Comparison of ENCODE assay signal across 11 mouse cellular contexts in the genomic region with DNA sequence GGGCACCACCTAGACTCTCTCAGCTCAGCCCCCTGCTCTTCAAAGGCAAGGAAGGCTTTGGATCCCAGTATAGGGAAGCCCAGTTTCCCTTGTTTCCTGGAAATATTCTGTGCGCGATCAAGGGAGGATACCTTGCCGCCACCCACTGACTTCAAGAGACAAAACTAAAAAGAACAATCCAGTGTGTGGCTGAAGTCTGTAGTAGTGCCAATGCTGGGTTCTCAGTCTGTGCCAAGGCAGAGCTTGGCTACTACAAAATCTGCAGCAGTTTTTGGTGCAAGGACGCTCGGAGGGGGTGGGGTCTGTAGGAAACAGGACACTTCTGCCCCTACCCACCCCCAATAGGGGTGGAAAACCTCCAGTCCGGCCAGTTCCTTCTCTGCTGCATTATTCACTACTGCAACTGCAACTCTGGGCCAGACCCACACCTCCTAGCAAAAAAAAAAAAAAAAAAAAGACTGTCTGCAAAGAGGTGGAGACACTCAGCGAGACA. TPM values are rescaled to one million over a fixed set of nuclear protein-coding genes. Genes with fewer than 3 reads are reported as not detected.
DNase-seq lines count a peak whose midpoint lies in the region; ATAC-seq and TF ChIP-seq lines count a peak whose summit lies in the region.
"Had no signal": no experiment of that assay in that cellular context is flagged by ENCODE, and none has a peak within 500 bp of the region (broad histone marks: within the 10 kb centered on the region; RNA-seq: fewer than 3 reads in every experiment).

No protein-coding gene starts in this region.

- H3K4me2 ChIP-seq in CH12.LX (ENCODE audit: insufficient read depth, low read depth, poor library complexity, severe bottlenecking) = no peak overlapping the region
- H3K4me2 ChIP-seq in forebrain, embryonic 14.5 days (ENCODE audit: low read length) = peak overlapping the region; percentile 97
- H3K4me2 ChIP-seq in liver, embryonic 14.5 days (ENCODE audit: low read depth) = peak overlapping the region; percentile 88

- no peak for TF ChIP-seq RAD21 in CH12.LX (IDR thresholded peaks at IDR 0.05; ENCODE audit: low read depth, low read length)

- no peak for TF ChIP-seq EP300 in CH12.LX (IDR thresholded peaks at IDR 0.05; ENCODE audit: low read length)
- no peak for TF ChIP-seq EP300 in liver, embryonic 14.5 days (IDR thresholded peaks at IDR 0.05; ENCODE audit: low read depth)

- H3K4me1 ChIP-seq in heart, embryonic 10.5 days = peaks cover 95% of the 10 kb centered on the region
- peaks cover 11 to 70% of the 10 kb centered on the region in 2 experiments; a peak in 3 of 4 replicates for H3K4me1 ChIP-seq in CH12.LX (ENCODE audit: control insufficient read depth in 1 of 2, insufficient read depth in 2 of 2)
- peaks cover 46% of the 10 kb centered on the region for H3K4me1 ChIP-seq in forebrain, embryonic 14.5 days (ENCODE audit: control insufficient read depth, insufficient read depth, low read length)
- peaks cover 0 to 35% of the 10 kb centered on the region in 2 experiments; a peak in 2 of 4 replicates for H3K4me1 ChIP-seq in liver, embryonic 14.5 days (replicated peaks; ENCODE audit: control insufficient read depth in 2 of 2, insufficient read depth in 2 of 2, low read length in 1 of 2)

- no peak for DNase-seq in heart, embryonic 10.5 days (ENCODE audit: low spot score)
- no peak for DNase-seq in heart, postnatal 25 days (ENCODE audit: low spot score)
- DNase-seq in CH12.LX (ENCODE audit: extremely low read depth) = no peak
- DNase-seq in forebrain, embryonic 14.5 days (ENCODE audit: low spot score) = no peak
- DNase-seq in liver, embryonic 14.5 days (ENCODE audit: low read depth in 3 of 3, low spot score in 3 of 3) = no peak
- no peak for DNase-seq in urinary bladder, postnatal 14 days (ENCODE audit: low spot score)
- DNase-seq in layer of hippocampus, adult 9-10 months (ENCODE audit: low spot score) = no peak
- DNase-seq: layer of hippocampus, postnatal 36 days; thymus, postnatal 36 days had no signal

- no peak for TF ChIP-seq CTCF in CH12.LX (conservative IDR thresholded peaks at IDR 0.05 in 1 of 2, IDR thresholded peaks at IDR 0.05 in 1 of 2; ENCODE audit: low read depth in 2 of 2, low read length in 2 of 2)
- TF ChIP-seq CTCF in liver, embryonic 14.5 days (IDR thresholded peaks at IDR 0.05; ENCODE audit: low read depth) = no peak

- no peak for ATAC-seq in forebrain, embryonic 14.5 days
- ATAC-seq in liver, embryonic 14.5 days (ENCODE audit: insufficient read depth) = no peak
- ATAC-seq in frontal cortex, adult (ENCODE audit: low TSS enrichment) = no peak

- peak overlapping the region; percentile 25; the same call in 1 of the 2 replicates for H3K27ac ChIP-seq in heart, embryonic 10.5 days
- no peak overlapping the region for H3K27ac ChIP-seq in CH12.LX (ENCODE audit: insufficient read depth, low read depth)
- H3K27ac ChIP-seq in forebrain, embryonic 14.5 days (ENCODE audit: low read depth, low read length) = no peak overlapping the region
- H3K27ac ChIP-seq in liver, embryonic 14.5 days = no peak overlapping the region

- in situ Hi-C loops in CH12.LX (cut with MboI; ENCODE audit: low pct_ligation_motif_present, low pct_unique_long_range_greater_than_20kb, low sequenced_read_pairs) = loop anchor here (5.0 kb wide), 1 partner anchor 35 kb away; no protein-coding TSS in a partner anchor

- H3K36me3 ChIP-seq in heart, embryonic 10.5 days = no peaks in the 10 kb centered on the region
- H3K36me3 ChIP-seq in CH12.LX (replicated peaks in 1 of 2; ENCODE audit: control insufficient read depth in 1 of 2, insufficient read depth in 1 of 2, low read length in 1 of 2) = peaks cover 0 to 28% of the 10 kb centered on the region in 2 experiments
- no peaks in the 10 kb centered on the region for H3K36me3 ChIP-seq in forebrain, embryonic 14.5 days (ENCODE audit: control insufficient read depth, insufficient read depth, low read length)
- no peaks in the 10 kb centered on the region for H3K36me3 ChIP-seq in liver, embryonic 14.5 days (replicated peaks; ENCODE audit: control insufficient read depth, insufficient read depth, low read depth)

- H3K9ac ChIP-seq in CH12.LX (ENCODE audit: insufficient read depth, low read depth) = no peak overlapping the region
- peak overlapping the region; percentile 86; the same call in 1 of the 2 replicates for H3K9ac ChIP-seq in forebrain, embryonic 14.5 days (ENCODE audit: low read length)
- no peak overlapping the region for H3K9ac ChIP-seq in liver, embryonic 14.5 days (replicated peaks)

- intact Hi-C loops in heart, postnatal 25 days (cut with DNase I) = loop anchor here (5.0 kb wide), 1 partner anchor 35 kb away; no protein-coding TSS in a partner anchor

- peaks cover under 1% of the 10 kb centered on the region; the same call in 1 of the 2 replicates for H3K27me3 ChIP-seq in heart, embryonic 10.5 days (ENCODE audit: insufficient read depth, poor library complexity, severe bottlenecking)
- H3K27me3 ChIP-seq in CH12.LX (replicated peaks) = no peaks in the 10 kb centered on the region
- H3K27me3 ChIP-seq in forebrain, embryonic 14.5 days (replicated peaks; ENCODE audit: control insufficient read depth, insufficient read depth, low read length) = no peaks in the 10 kb centered on the region
- H3K27me3 ChIP-seq in liver, embryonic 14.5 days (ENCODE audit: control insufficient read depth, insufficient read depth, low read length) = peaks cover 40% of the 10 kb centered on the region

- WGBS in heart, embryonic 10.5 days = 52% methylated on average over 7 of the region's 7 CpGs
- 40% methylated on average over 7 of the region's 7 CpGs for WGBS in forebrain, embryonic 14.5 days
- WGBS in liver, embryonic 14.5 days (ENCODE audit: insufficient replicate concordance) = 55% methylated on average over 7 of the region's 7 CpGs

- dilution Hi-C loops in CH12.LX (cut with MboI; ENCODE audit: extremely low pct_ligation_motif_present, extremely low pct_unique_long_range_greater_than_20kb, low sequenced_read_pairs) = no loop called here

- TF ChIP-seq POLR2A in CH12.LX (IDR thresholded peaks at IDR 0.05; ENCODE audit: low read depth, low read length) = no peak

- peak overlapping the region; percentile 86 for H3K4me3 ChIP-seq in heart, embryonic 10.5 days
- peak overlapping the region in 1 of 3 experiments; percentile 83 for H3K4me3 ChIP-seq in CH12.LX (replicated peaks in 1 of 3; ENCODE audit: low read depth in 2 of 3, low read length in 2 of 3, poor library complexity in 1 of 3)
- H3K4me3 ChIP-seq in forebrain, embryonic 14.5 days (ENCODE audit: low read depth, low read length) = peak overlapping the region; percentile 74
- no peak overlapping the region for H3K4me3 ChIP-seq in liver, embryonic 14.5 days (ENCODE audit: insufficient read depth in 1 of 2, low read depth in 2 of 2, low read length in 2 of 2)
- H3K4me3 ChIP-seq: erythroblast, embryonic 14.5 days had no signal

- H3K9me3 ChIP-seq in heart, embryonic 10.5 days = no peaks in the 10 kb centered on the region
- H3K9me3 ChIP-seq in CH12.LX (replicated peaks; ENCODE audit: low read length) = no peaks in the 10 kb centered on the region
- no peaks in the 10 kb centered on the region for H3K9me3 ChIP-seq in forebrain, embryonic 14.5 days (replicated peaks; ENCODE audit: control insufficient read depth, low read length)
- no peaks in the 10 kb centered on the region for H3K9me3 ChIP-seq in liver, embryonic 14.5 days (ENCODE audit: control insufficient read depth, low read length)

- no peaks in the 10 kb centered on the region for H3K79me2 ChIP-seq in CH12.LX (replicated peaks; ENCODE audit: control insufficient read depth, extremely low read depth, insufficient read depth, poor library complexity, severe bottlenecking)

TF ChIP-seq in CH12.LX, 34 proteins besides CTCF, POLR2A, EP300 and RAD21:
- TF ChIP-seq CHD1 (IDR thresholded peaks at IDR 0.05; ENCODE audit: low read depth, low read length) = no peak
- peak; percentile 59 for TF ChIP-seq ZNF384 (IDR thresholded peaks at IDR 0.05; ENCODE audit: low read depth, low read length)

RNA-seq across cellular contexts. Expression of a gene that starts 3.0 kb away (rescaled TPM):
- 5.7 and 6.7 TPM in 2 replicates for polyA plus RNA-seq in heart, embryonic 10.5 days (2016; fragmentation: Nextera tagmentation; extraction: Ambion mirVana)
- total RNA-seq in heart, postnatal 25 days (2021) = 10 to 100 TPM; 36.4 to 40.9 TPM
- total RNA-seq in CH12.LX (2012; rRNA removed) = 14.0 and 14.6 TPM in 2 replicates
- total RNA-seq in CH12.LX (2014; rRNA removed) = 14.6 and 15.2 TPM in 2 replicates
- 25.1 and 32.4 TPM in 2 replicates for polyA plus RNA-seq in CH12.LX (2012; ENCODE audit: insufficient read length, low read depth)
- polyA plus RNA-seq in forebrain, embryonic 14.5 days (2014; fragmentation: Nextera tagmentation; extraction: Ambion mirVana) = 13.6 and 14.5 TPM in 2 replicates
- polyA plus RNA-seq in liver, embryonic 14.5 days (2012; rRNA removed) = 1.8 TPM in 2 replicates
- 1.8 TPM in 2 replicates for polyA plus RNA-seq in liver, embryonic 14.5 days (2014; fragmentation: Nextera tagmentation; extraction: Ambion mirVana)

RNA-seq across cellular contexts. Expression of a gene that starts 33.9 kb away (rescaled TPM):
- polyA plus RNA-seq in heart, embryonic 10.5 days (2016; fragmentation: Nextera tagmentation; extraction: Ambion mirVana) = 0.28 and 0.64 TPM in 2 replicates
- 1 to 10 TPM in 1 of 2 experiments, under 1 TPM in 1; 0.95 to 1.7 TPM for total RNA-seq in heart, postnatal 25 days (2021)
- total RNA-seq in CH12.LX (2012; rRNA removed) (not detected in 2 replicates), CH12.LX (2014; rRNA removed) (not detected in 2 replicates)
- not detected in 2 replicates for polyA plus RNA-seq in CH12.LX (2012; ENCODE audit: insufficient read length, low read depth)
- polyA plus RNA-seq in forebrain, embryonic 14.5 days (2014; fragmentation: Nextera tagmentation; extraction: Ambion mirVana) = 1.0 and 1.4 TPM in 2 replicates
- polyA plus RNA-seq in liver, embryonic 14.5 days (2012; rRNA removed) = 0.02 and 0.03 TPM in 2 replicates
- polyA plus RNA-seq in liver, embryonic 14.5 days (2014; fragmentation: Nextera tagmentation; extraction: Ambion mirVana) = not detected in 2 replicates
- polyA plus RNA-seq: erythroblast, embryonic 14.5 days had no signal

Comparison
In these comparisons a context has a peak if more than half of its experiments do, and no peak if none do; other contexts are left out.
1. H3K4me3 ChIP-seq: peak in heart, embryonic 10.5 days (single experiment) and forebrain, embryonic 14.5 days (single experiment); none in liver, embryonic 14.5 days (0 of 2).